Mouse (Mus musculus) layer of hippocampus, adult 2 months (tissue): ENCODE results near the gene Ikzf3. TPM values are rescaled to one million over a fixed set of nuclear protein-coding genes. Genes with fewer than 3 reads are reported as not detected.

Source experiments
- DNase-seq, 2 experiments: peaks; one replicate each; pipeline ENCODE4 v3.0.0; 2022; ENCODE audit warnings: low spot score in 2 of 2
- H3K27ac ChIP-seq: fragments of 200-600 bp; 2 replicates; pipeline ENCODE4 v1.8.1; 2022
- H3K4me3 ChIP-seq: fragments of 200-600 bp; 2 replicates; pipeline ENCODE4 v1.8.1; 2022; ENCODE audit warnings: mild to moderate bottlenecking
- CTCF ChIP-seq: fragments of 200-600 bp; conservative IDR thresholded peaks from 2 replicates; pipeline ENCODE4 v1.8.1; 2022; ENCODE audit warnings: antibody characterized with exemption, mild to moderate bottlenecking, moderate library complexity
- total RNA-seq, 2 experiments: library from RNA; stranded (reverse); gene quantifications; 2 replicates each; pipeline ENCODE4 v1.2.3; 2021

Ikzf3 gene
- total RNA-seq, 2 experiments from 2014 or later, result 0.20 TPM; not detected in 1

GRCm38 (mm10) chr11:98437441-98437840 is 108.4 kb downstream of the Ikzf3 start:
- Histone ChIP-seq H3K4me3 (no peak overlapping the region), H3K27ac (no peak overlapping the region)
- no peak for TF ChIP-seq CTCF
- DNase-seq, result no peak

DNA sequence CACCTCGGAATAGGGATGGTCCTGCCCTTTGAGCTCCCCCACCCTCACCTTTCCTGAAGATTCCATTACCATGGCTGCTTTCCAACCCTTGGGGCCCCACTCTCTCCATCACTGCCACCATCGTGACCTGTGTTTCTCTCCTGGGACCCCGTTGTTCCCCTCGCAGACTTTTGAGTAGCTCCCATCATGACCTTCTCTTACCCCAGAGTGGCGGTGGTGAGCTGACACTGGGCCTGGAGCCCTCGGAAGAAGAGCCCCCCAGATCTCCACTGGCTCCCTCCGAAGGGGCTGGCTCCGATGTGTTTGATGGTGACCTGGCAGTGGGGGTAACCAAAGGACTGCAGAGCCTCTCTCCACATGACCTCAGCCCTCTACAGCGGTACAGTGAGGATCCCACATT is 110.1 kb downstream of the Ikzf3 start:
- H3K27ac ChIP-seq, result no peak overlapping the region
- no peak overlapping the region for H3K4me3 ChIP-seq
- no peak for DNase-seq
- TF ChIP-seq CTCF, result no peak

GRCm38 (mm10) chr11:98431743-98432502 is 113.9 kb downstream of the Ikzf3 start:
- no peak for DNase-seq
- H3K27ac ChIP-seq, result no peak overlapping the region
- no peak overlapping the region for H3K4me3 ChIP-seq
- no peak for TF ChIP-seq CTCF

- DNase-seq, result no peak
- H3K27ac ChIP-seq, result no peak overlapping the region
- no peak for TF ChIP-seq CTCF
- no peak overlapping the region for H3K4me3 ChIP-seq
These were observed 117.4 kb downstream of the Ikzf3 start for GRCm38 (mm10) chr11:98428436-98428835.

GRCm38 (mm10) chr11:98426592-98426991 is 119.2 kb downstream of the Ikzf3 start:
- DNase-seq, result no peak
- TF ChIP-seq CTCF, result no peak
- H3K27ac ChIP-seq, result no peak overlapping the region
- H3K4me3 ChIP-seq, result no peak overlapping the region

GRCm38 (mm10) chr11:98418939-98419547 is 126.8 kb downstream of the Ikzf3 start:
- DNase-seq, result no peak
- no peak overlapping the region for H3K27ac ChIP-seq
- H3K4me3 ChIP-seq, result no peak overlapping the region
- TF ChIP-seq CTCF, result no peak

- no peak overlapping the region for H3K4me3 ChIP-seq
- DNase-seq, result no peak
- no peak overlapping the region for H3K27ac ChIP-seq
- no peak for TF ChIP-seq CTCF
These were observed 127.6 kb downstream of the Ikzf3 start for GRCm38 (mm10) chr11:98418273-98418672.

GRCm38 (mm10) chr11:98417074-98417473 is 128.8 kb downstream of the Ikzf3 start:
- no peak overlapping the region for H3K4me3 ChIP-seq
- DNase-seq, result no peak
- H3K27ac ChIP-seq, result no peak overlapping the region
- no peak for TF ChIP-seq CTCF

Other genes starting within 250 kb of the Ikzf3 start
- 100 to 1,000 TPM; 163 to 165 TPM for gene Neurod2, start 216.4 kb downstream of the Ikzf3 start, total RNA-seq
- 10 to 100 TPM; 55.9 to 56.2 TPM for gene Ppp1r1b, start 197.6 kb downstream of the Ikzf3 start, total RNA-seq
- 10 to 100 TPM; 32.9 to 35.5 TPM for gene Stard3, start 187.7 kb downstream of the Ikzf3 start, total RNA-seq
- gene Tcap, start 162.2 kb downstream of the Ikzf3 start, total RNA-seq, result 1 to 10 TPM in 1 of 2 experiments, under 1 TPM in 1; 0.92 to 1.0 TPM
- gene Pnmt, start 159.6 kb downstream of the Ikzf3 start, total RNA-seq, result not detected
- gene Pgap3, start 145.5 kb downstream of the Ikzf3 start, total RNA-seq, result 10 to 100 TPM in 1 of 2 experiments, 1 to 10 TPM in 1; 9.1 to 10.3 TPM
- gene Erbb2, start 133.6 kb downstream of the Ikzf3 start, total RNA-seq, result 1 to 10 TPM; 1.9 to 2.8 TPM
- gene Mien1, start 107.0 kb downstream of the Ikzf3 start, total RNA-seq, result 10 to 100 TPM; 84.3 to 89.3 TPM
- 1 to 10 TPM; 1.5 to 1.6 TPM for gene Grb7, start 99.6 kb downstream of the Ikzf3 start, total RNA-seq
- gene Zpbp2, start 5.1 kb upstream of the Ikzf3 start, total RNA-seq, result not detected
- gene Ormdl3, start 41.3 kb upstream of the Ikzf3 start, total RNA-seq, result 10 to 100 TPM; 51.1 to 55.8 TPM
- gene Lrrc3c, start 52.3 kb upstream of the Ikzf3 start, total RNA-seq, result not detected
- 10 to 100 TPM; 11.4 to 11.5 TPM for gene Gm12355, start 79.6 kb upstream of the Ikzf3 start, total RNA-seq
- not detected for gene Gsdma3, start 80.3 kb upstream of the Ikzf3 start, total RNA-seq
- not detected for gene Gsdma2, start 100.7 kb upstream of the Ikzf3 start, total RNA-seq
- gene Gsdma, start 118.3 kb upstream of the Ikzf3 start, total RNA-seq, result not detected
- 100 to 1,000 TPM; 123 to 125 TPM for gene Psmd3, start 136.5 kb upstream of the Ikzf3 start, total RNA-seq
- not detected for gene Csf3, start 155.2 kb upstream of the Ikzf3 start, total RNA-seq
- gene Med24, start 183.4 kb upstream of the Ikzf3 start, total RNA-seq, result 100 to 1,000 TPM; 146 to 148 TPM
- 1,000 to 10,000 TPM in 1 of 2 experiments, 100 to 1,000 TPM in 1; 996 to 1,082 TPM for gene Thra, start 194.6 kb upstream of the Ikzf3 start, total RNA-seq
- 10 to 100 TPM; 93.2 to 94.0 TPM for gene Nr1d1, start 229.3 kb upstream of the Ikzf3 start, total RNA-seq
- 100 to 1,000 TPM; 168 to 178 TPM for gene Msl1, start 249.5 kb upstream of the Ikzf3 start, total RNA-seq